Mouse (Mus musculus) embryonic facial prominence, embryonic 12.5 days (tissue): ENCODE measurements around the gene Rbm20. TPM values are rescaled to one million over a fixed set of nuclear protein-coding genes. Genes with fewer than 3 reads are reported as not detected.

ENCODE experiments used
- ATAC-seq: fragments of 200-750 bp; cut with Nextera tagmentation; 2 replicates; pipeline ENCODE4 v1.8.0; 2017; ENCODE audit not compliant: insufficient number of reproducible peaks, insufficient read depth, low FRiP score, low TSS enrichment
- H3K27ac ChIP-seq: fragments of 300-500 bp; sonication (generic); 2 replicates; pipeline ENCODE4 v1.5.1; 2016; ENCODE audit warnings: mild to moderate bottlenecking
- H3K27me3 ChIP-seq: fragments of 300-500 bp; sonication (generic); 2 replicates; pipeline ENCODE4 v1.6.1; 2016; ENCODE audit warnings: mild to moderate bottlenecking, moderate library complexity
- H3K36me3 ChIP-seq: fragments of 300-500 bp; sonication (generic); 2 replicates; pipeline ENCODE4 v1.6.1; 2016; ENCODE audit warnings: mild to moderate bottlenecking
- H3K4me1 ChIP-seq: fragments of 300-500 bp; sonication (generic); 2 replicates; pipeline ENCODE4 v1.6.1; 2016
- H3K4me2 ChIP-seq: fragments of 300-500 bp; sonication (generic); replicated peaks from 2 replicates; pipeline ENCODE4 v1.6.1; 2016; ENCODE audit warnings: mild to moderate bottlenecking, moderate library complexity
- H3K4me3 ChIP-seq: fragments of 300-500 bp; sonication (generic); 2 replicates; pipeline ENCODE4 v1.5.1; 2016; ENCODE audit warnings: mild to moderate bottlenecking
- H3K9ac ChIP-seq: fragments of 300-500 bp; sonication (generic); 2 replicates; pipeline ENCODE4 v1.6.1; 2016; ENCODE audit warnings: mild to moderate bottlenecking, moderate library complexity
- H3K9me3 ChIP-seq: fragments of 300-500 bp; sonication (generic); 2 replicates; pipeline ENCODE4 v1.6.1; 2016; ENCODE audit warnings: mild to moderate bottlenecking, moderate library complexity
- WGBS: fragments of 180-500 bp; shearing (Covaris S2); methylation state at CpG from one replicate; pipeline ENCODE4 v1.1.7; 2016; 5-methylcytosine and 5-hydroxymethylcytosine counted together
- polyA plus RNA-seq: library from polyadenylated mRNA; unstranded; fragments of >200 nt; fragmentation: Nextera tagmentation; extraction: Ambion mirVana; gene quantifications from 2 replicates; pipeline ENCODE4 v1.2.1, GENCODE M21; 2016

Gene Rbm20
- polyA plus RNA-seq, 1 experiment from 2014 or later = 2.7 TPM

- H3K9me3 ChIP-seq = no peaks in the 10 kb centered on the region
- no peak for ATAC-seq
- 31% methylated on average over 9 of the region's 9 CpGs for WGBS
- H3K27me3 ChIP-seq = peaks cover 50% of the 10 kb centered on the region
- H3K4me1 ChIP-seq = peaks cover 25% of the 10 kb centered on the region
- no peaks in the 10 kb centered on the region for H3K36me3 ChIP-seq
- H3K27ac ChIP-seq = no peak overlapping the region
- H3K4me2 ChIP-seq = no peak overlapping the region
- no peak overlapping the region for H3K4me3 ChIP-seq
- H3K9ac ChIP-seq = no peak overlapping the region
Observed at GRCm38 (mm10) chr19:53674131-53674925, 2.8 kb upstream of the Rbm20 start.

GRCm38 (mm10) chr19:53676228-53676627 is 878 bp upstream of the Rbm20 start:
- H3K9ac ChIP-seq = no peak overlapping the region

GRCm38 (mm10) chr19:53679194-53679593 is 2.1 kb downstream of the Rbm20 start:
- peaks cover 20% of the 10 kb centered on the region for H3K4me1 ChIP-seq
- no peaks in the 10 kb centered on the region for H3K36me3 ChIP-seq
- ATAC-seq = no peak
- H3K9ac ChIP-seq = no peak overlapping the region
- no peak overlapping the region for H3K4me3 ChIP-seq
- no peak overlapping the region for H3K4me2 ChIP-seq
- no peak overlapping the region for H3K27ac ChIP-seq
- 92% methylated on average over 9 of the region's 9 CpGs for WGBS
- peaks cover 43% of the 10 kb centered on the region for H3K27me3 ChIP-seq
- H3K9me3 ChIP-seq = no peaks in the 10 kb centered on the region

More at GRCm38 (mm10) chr19:53676228-53676627, 878 bp upstream of the Rbm20 start:
- 1% methylated on average over 26 of the region's 26 CpGs for WGBS
- Histone ChIP-seq H3K27ac (no peak overlapping the region), H3K4me1 (peaks cover 14% of the 10 kb centered on the region), H3K4me2 (peak overlapping the region; percentile 100), H3K27me3 (peaks cover 53% of the 10 kb centered on the region), H3K9me3 (no peaks in the 10 kb centered on the region), H3K36me3 (no peaks in the 10 kb centered on the region), H3K4me3 (peak overlapping the region; percentile 68)
- ATAC-seq = peak; percentile 59; the same call in 1 of the 2 replicates

GRCm38 (mm10) chr19:53679981-53680380 is 2.9 kb downstream of the Rbm20 start:
- Histone ChIP-seq H3K4me1 (peaks cover 20% of the 10 kb centered on the region), H3K4me2 (no peak overlapping the region), H3K4me3 (no peak overlapping the region), H3K27me3 (peaks cover 35% of the 10 kb centered on the region), H3K27ac (no peak overlapping the region), H3K9me3 (no peaks in the 10 kb centered on the region), H3K36me3 (no peaks in the 10 kb centered on the region), H3K9ac (no peak overlapping the region)
- no peak for ATAC-seq
- 89% methylated on average over 7 of the region's 7 CpGs for WGBS

GRCm38 (mm10) chr19:53682427-53682826 is 5.3 kb downstream of the Rbm20 start:
- WGBS = 33% methylated on average over 8 of the region's 8 CpGs
- no peak overlapping the region for H3K4me3 ChIP-seq
- peaks cover 8% of the 10 kb centered on the region; the same call in 1 of the 2 replicates for H3K4me1 ChIP-seq
- H3K27ac ChIP-seq = no peak overlapping the region
- no peaks in the 10 kb centered on the region for H3K36me3 ChIP-seq
- H3K27me3 ChIP-seq = peaks cover 12% of the 10 kb centered on the region
- H3K9ac ChIP-seq = no peak overlapping the region
- H3K4me2 ChIP-seq = 0 out of 2 replicates have a peak overlapping the region, but pooled peaks have one; percentile 2
- H3K9me3 ChIP-seq = no peaks in the 10 kb centered on the region
- ATAC-seq = no peak

GRCm38 (mm10) chr19:53687592-53687991 is 10.5 kb downstream of the Rbm20 start:
- Histone ChIP-seq H3K9ac (no peak overlapping the region), H3K36me3 (no peaks in the 10 kb centered on the region), H3K9me3 (no peaks in the 10 kb centered on the region), H3K27me3 (no peaks in the 10 kb centered on the region), H3K27ac (no peak overlapping the region), H3K4me2 (no peak overlapping the region), H3K4me1 (peaks cover 2% of the 10 kb centered on the region; the same call in 1 of the 2 replicates), H3K4me3 (no peak overlapping the region)
- ATAC-seq = no peak
- 86% methylated on average over 5 of the region's 5 CpGs for WGBS

- H3K9me3 ChIP-seq = no peaks in the 10 kb centered on the region
- no peak for ATAC-seq
- H3K36me3 ChIP-seq = no peaks in the 10 kb centered on the region
- WGBS = 75% methylated on average over 10 of the region's 10 CpGs
- H3K4me2 ChIP-seq = no peak overlapping the region
- H3K4me3 ChIP-seq = no peak overlapping the region
- H3K4me1 ChIP-seq = no peaks in the 10 kb centered on the region
- no peaks in the 10 kb centered on the region for H3K27me3 ChIP-seq
- no peak overlapping the region for H3K9ac ChIP-seq
- H3K27ac ChIP-seq = no peak overlapping the region
Observed at GRCm38 (mm10) chr19:53690816-53691215, 13.7 kb downstream of the Rbm20 start.

GRCm38 (mm10) chr19:53694020-53694419 is 16.9 kb downstream of the Rbm20 start:
- Histone ChIP-seq H3K27me3 (peaks cover 4% of the 10 kb centered on the region; the same call in 1 of the 2 replicates), H3K9me3 (no peaks in the 10 kb centered on the region), H3K4me1 (peaks cover 15% of the 10 kb centered on the region; the same call in 1 of the 2 replicates), H3K36me3 (no peaks in the 10 kb centered on the region), H3K4me3 (no peak overlapping the region), H3K9ac (no peak overlapping the region), H3K4me2 (no peak overlapping the region), H3K27ac (no peak overlapping the region)
- WGBS = 28% methylated on average over 1 of the region's 1 CpGs
- ATAC-seq = no peak

- WGBS = 57% methylated on average over 6 of the region's 6 CpGs
- Histone ChIP-seq H3K9ac (no peak overlapping the region), H3K4me2 (no peak overlapping the region), H3K27me3 (peaks cover 4% of the 10 kb centered on the region; the same call in 1 of the 2 replicates), H3K4me3 (no peak overlapping the region), H3K36me3 (no peaks in the 10 kb centered on the region), H3K27ac (no peak overlapping the region), H3K4me1 (peaks cover 25% of the 10 kb centered on the region; the same call in 1 of the 2 replicates), H3K9me3 (no peaks in the 10 kb centered on the region)
- ATAC-seq = no peak
Observed at GRCm38 (mm10) chr19:53696079-53696478, 19.0 kb downstream of the Rbm20 start.

- H3K9ac ChIP-seq = no peak overlapping the region
- H3K27ac ChIP-seq = 0 out of 2 replicates have a peak overlapping the region, but pooled peaks have one; percentile 11
- no peak for ATAC-seq
- H3K4me2 ChIP-seq = no peak overlapping the region
- H3K36me3 ChIP-seq = no peaks in the 10 kb centered on the region
- peaks cover 25% of the 10 kb centered on the region; the same call in 1 of the 2 replicates for H3K4me1 ChIP-seq
- WGBS = 85% methylated on average over 3 of the region's 3 CpGs
- no peak overlapping the region for H3K4me3 ChIP-seq
- H3K9me3 ChIP-seq = no peaks in the 10 kb centered on the region
- H3K27me3 ChIP-seq = peaks cover 4% of the 10 kb centered on the region; the same call in 1 of the 2 replicates
Observed at GRCm38 (mm10) chr19:53696655-53697054, 19.5 kb downstream of the Rbm20 start.

GRCm38 (mm10) chr19:53697376-53698126 is 20.4 kb downstream of the Rbm20 start:
- Histone ChIP-seq H3K27me3 (peaks cover 4% of the 10 kb centered on the region; the same call in 1 of the 2 replicates), H3K27ac (no peak overlapping the region), H3K4me2 (no peak overlapping the region), H3K4me1 (peaks cover 25% of the 10 kb centered on the region; the same call in 1 of the 2 replicates), H3K36me3 (no peaks in the 10 kb centered on the region), H3K9me3 (no peaks in the 10 kb centered on the region), H3K9ac (no peak overlapping the region), H3K4me3 (no peak overlapping the region)
- peak; percentile 48; the same call in 1 of the 2 replicates for ATAC-seq
- WGBS = 31% methylated on average over 24 of the region's 24 CpGs
